Mouse (Mus musculus) Patski (cell line): ENCODE results near the gene Agap3. TPM values are rescaled to one million over a fixed set of nuclear protein-coding genes. Genes with fewer than 3 reads are reported as not detected.
A peak's percentile ranks its signal among the peaks of the same experiment; 100 is the strongest.

ENCODE experiments used
- ATAC-seq: fragments of 100-300 bp; one replicate; pipeline ENCODE4 v1.8.0; 2021
- CTCF ChIA-PET: fragments of 350-600 bp; sonication (Branson Sonifier 250); formaldehyde crosslinking; loops from one replicate; lab custom pipeline; 2022; ENCODE audit warnings: inconsistent platforms; lab: Charles Lee
- POLR2A ChIA-PET: fragments of 350-600 bp; sonication (Branson Sonifier 250); formaldehyde crosslinking; loops from one replicate; lab custom pipeline; 2022; ENCODE audit warnings: antibody characterized with exemption, inconsistent platforms; lab: Charles Lee
- DNase-seq: peaks from one replicate; pipeline ENCODE4 v3.0.0-alpha.2; 2011; ENCODE audit warnings: low read depth, low spot score
- H3K27me3 ChIP-seq: fragments of 371-371 bp; one replicate; pipeline ENCODE4 v1.5.1; 2021
- CTCF ChIP-seq: fragments of 100-300 bp; IDR thresholded peaks from one replicate; pipeline ENCODE4 v1.5.1; 2021
- in situ Hi-C: fragments of 300-500 bp; cut with MboI; formaldehyde crosslinking; loops from 3 replicates; pipeline ENCODE4 v1.11.1; 2018; ENCODE audit warnings: low pct_unique_long_range_greater_than_20kb, mixed read lengths
- polyA plus RNA-seq: library from polyadenylated mRNA; unstranded; gene quantifications from one replicate; pipeline ENCODE4 v1.2.3, GENCODE M21; 2021

The Agap3 gene
- polyA plus RNA-seq, result 116 TPM

GRCm38 (mm10) chr5:24452030-24452690, at the start of gene Agap3:
Gene Agap3, plus strand, starts transcription at chr5:24452177.
- no peak for DNase-seq
- H3K27me3 ChIP-seq, result no peaks in the 10 kb centered on the region
- peak; percentile 14 for ATAC-seq
- POLR2A ChIA-PET, result interaction anchor here (0.9 to 3.5 kb wide), 9 partner anchors 9 to 368 kb away, joined by 3 to 26 read pairs (median 4); no protein-coding TSS in a partner anchor
- CTCF ChIA-PET, result interaction anchor here (1.1 to 2.3 kb wide), 3 partner anchors 10 to 58 kb away, joined by 3 to 8 read pairs (median 5); no protein-coding TSS in a partner anchor
- TF ChIP-seq CTCF, result no peak
- in situ Hi-C loops, result no loop called here

GRCm38 (mm10) chr5:24404594-24405360, 47.2 kb upstream of the Agap3 start:
- ATAC-seq (peak; percentile 80), DNase-seq (peak; percentile 99)
- no peak for TF ChIP-seq CTCF
- POLR2A ChIA-PET, result interaction anchor here (1.0 to 3.6 kb wide), 6 partner anchors 11 to 48 kb away, joined by 3 to 11 read pairs (median 4); partner anchors contain the start of genes Abcb8, Agap3 and Fastk
- in situ Hi-C loops, result no loop called here
- H3K27me3 ChIP-seq, result no peaks in the 10 kb centered on the region
- CTCF ChIA-PET, result interaction anchor here (0.8 to 18.6 kb wide), 6 partner anchors 8 to 66 kb away, joined by 3 to 222 read pairs (median 6); partner anchors contain the start of genes Abcb8 and Atg9b

GRCm38 (mm10) chr5:24405389-24405876, 46.5 kb upstream of the Agap3 start:
- ChIA-PET POLR2A (interaction anchor here (1.2 to 3.6 kb wide), 5 partner anchors 10 to 47 kb away, joined by 3 to 11 read pairs (median 4); partner anchors contain the start of genes Abcb8, Agap3, Cdk5 and Slc4a2), CTCF (interaction anchor here (1.0 to 18.6 kb wide), 4 partner anchors 9 to 19 kb away, joined by 3 to 222 read pairs (median 10); partner anchors contain the start of genes Abcb8 and Atg9b)
- no peak for DNase-seq
- TF ChIP-seq CTCF, result no peak
- no peaks in the 10 kb centered on the region for H3K27me3 ChIP-seq
- in situ Hi-C loops, result no loop called here
- peak; percentile 20 for ATAC-seq

GRCm38 (mm10) chr5:24408651-24409050, 43.3 kb upstream of the Agap3 start:
- TF ChIP-seq CTCF, result no peak
- no peak for DNase-seq
- no peak for ATAC-seq
- in situ Hi-C loops, result no loop called here
- POLR2A ChIA-PET, result interaction anchor here (1.1 to 3.4 kb wide), 3 partner anchors 11 to 984 kb away, joined by 3 to 27 read pairs (median 4); partner anchors contain the start of genes Cdk5 and Slc4a2
- CTCF ChIA-PET, result interaction anchor here (1.2 to 18.6 kb wide), 6 partner anchors 8 to 75 kb away, joined by 3 to 222 read pairs (median 4); partner anchors contain the start of genes Abcb8, Atg9b, Cdk5 and Fastk
- no peaks in the 10 kb centered on the region for H3K27me3 ChIP-seq

- CTCF ChIA-PET, result interaction anchor here (1.2 to 18.6 kb wide), 3 partner anchors 13 to 35 kb away, joined by 4 to 222 read pairs (median 6); partner anchors contain the start of genes Abcb8, Atg9b, Cdk5 and Fastk
- no peaks in the 10 kb centered on the region for H3K27me3 ChIP-seq
- POLR2A ChIA-PET, result interaction anchor here (0.8 to 3.4 kb wide), 4 partner anchors 12 to 985 kb away, joined by 3 to 27 read pairs (median 4); partner anchors contain the start of genes Cdk5 and Slc4a2
- in situ Hi-C loops, result no loop called here
- DNase-seq (no peak), ATAC-seq (no peak)
- no peak for TF ChIP-seq CTCF
These were observed 42.5 kb upstream of the Agap3 start for GRCm38 (mm10) chr5:24409466-24409865.

GRCm38 (mm10) chr5:24412063-24412462, 39.9 kb upstream of the Agap3 start:
- POLR2A ChIA-PET, result interaction anchor here (0.9 to 3.1 kb wide), 3 partner anchors 12 to 27 kb away, joined by 3 to 14 read pairs (median 3); partner anchors contain the start of genes Cdk5 and Slc4a2
- H3K27me3 ChIP-seq, result no peaks in the 10 kb centered on the region
- in situ Hi-C loops, result no loop called here
- ATAC-seq, result no peak
- CTCF ChIA-PET, result interaction anchor here (1.1 to 18.6 kb wide), 2 partner anchors 8 to 15 kb away, joined by 4 to 222 read pairs; partner anchors contain the start of genes Abcb8 and Atg9b
- no peak for TF ChIP-seq CTCF
- DNase-seq, result no peak

GRCm38 (mm10) chr5:24413042-24413693, 38.8 kb upstream of the Agap3 start, which contains the start of gene Asic3:
Gene Asic3, plus strand, starts transcription at chr5:24413392.
- TF ChIP-seq CTCF, result no peak
- ChIA-PET POLR2A (interaction anchor here (3.1 kb wide), 1 partner anchor 11 kb away, joined by 14 read pairs; the partner anchor contains the start of genes Cdk5 and Slc4a2), CTCF (interaction anchor here (1.1 to 18.6 kb wide), 2 partner anchors 7 to 16 kb away, joined by 4 to 222 read pairs; partner anchors contain the start of genes Abcb8 and Atg9b)
- DNase-seq (no peak), ATAC-seq (no peak)
- no peaks in the 10 kb centered on the region for H3K27me3 ChIP-seq
- in situ Hi-C loops, result no loop called here

- DNase-seq (no peak), ATAC-seq (no peak)
- in situ Hi-C loops, result no loop called here
- ChIA-PET CTCF (interaction anchor here (18.6 kb wide), 1 partner anchor 17 kb away, joined by 222 read pairs; the partner anchor contains the start of genes Abcb8 and Atg9b), POLR2A (interaction anchor here (1.2 to 3.1 kb wide), 2 partner anchors 10 to 19 kb away, joined by 3 to 14 read pairs; partner anchors contain the start of genes Cdk5 and Slc4a2)
- no peaks in the 10 kb centered on the region for H3K27me3 ChIP-seq
- no peak for TF ChIP-seq CTCF
These were observed 38.0 kb upstream of the Agap3 start for GRCm38 (mm10) chr5:24413938-24414337.
